Mouse (Mus musculus) heart, embryonic 11.5 days (tissue): Measurements from ENCODE around the gene Dtx2. TPM values are rescaled to one million over a fixed set of nuclear protein-coding genes. Genes with fewer than 3 reads are reported as not detected.

ENCODE experiments used
- ATAC-seq: fragments of 200-750 bp; cut with Nextera tagmentation; replicated peaks from 2 replicates; pipeline ENCODE4 v1.8.0; 2017; ENCODE audit warnings: moderate library complexity; ENCODE audit not compliant: insufficient number of reproducible peaks, low FRiP score, low TSS enrichment
- H3K27ac ChIP-seq: fragments of 300-500 bp; sonication (generic); 2 replicates; pipeline ENCODE4 v1.5.1; 2014; ENCODE audit warnings: mild to moderate bottlenecking, low read depth, low read length
- H3K27me3 ChIP-seq: fragments of 300-500 bp; sonication (generic); 2 replicates; pipeline ENCODE4 v1.6.1; 2014; ENCODE audit warnings: mild to moderate bottlenecking, low read length, mixed read lengths; ENCODE audit not compliant: control insufficient read depth, insufficient read depth
- H3K36me3 ChIP-seq: fragments of 300-500 bp; sonication (generic); 2 replicates; pipeline ENCODE4 v1.6.1; 2014; ENCODE audit warnings: mild to moderate bottlenecking, low read length, moderate library complexity, mixed read lengths; ENCODE audit not compliant: control insufficient read depth, insufficient read depth
- H3K4me1 ChIP-seq: fragments of 300-500 bp; sonication (generic); 2 replicates; pipeline ENCODE4 v1.6.1; 2014; ENCODE audit warnings: low read length; ENCODE audit not compliant: control insufficient read depth, insufficient read depth
- H3K4me2 ChIP-seq: fragments of 300-500 bp; sonication (generic); 2 replicates; pipeline ENCODE4 v1.6.1; 2014; ENCODE audit warnings: mild to moderate bottlenecking, moderate library complexity
- H3K4me3 ChIP-seq: fragments of 300-500 bp; sonication (generic); 2 replicates; pipeline ENCODE4 v1.5.1; 2014; ENCODE audit warnings: low read depth, low read length
- H3K9ac ChIP-seq: fragments of 300-500 bp; sonication (generic); 2 replicates; pipeline ENCODE4 v1.6.1; 2014; ENCODE audit warnings: mild to moderate bottlenecking, low read depth, low read length, moderate library complexity
- H3K9me3 ChIP-seq: fragments of 300-500 bp; sonication (generic); replicated peaks from 2 replicates; pipeline ENCODE4 v1.6.1; 2016; ENCODE audit warnings: low read length; ENCODE audit not compliant: control insufficient read depth
- WGBS: fragments of 180-500 bp; shearing (Covaris S2); extraction: QIAGEN DNeasy Blood & Tissue Kit; methylation state at CpG from one replicate; pipeline ENCODE4 v1.1.7; 2014; ENCODE audit not compliant: insufficient replicate concordance; 5-methylcytosine and 5-hydroxymethylcytosine counted together
- polyA plus RNA-seq: library from polyadenylated mRNA; unstranded; fragments of >200 nt; fragmentation: Nextera tagmentation; extraction: Ambion mirVana; gene quantifications from 2 replicates; pipeline ENCODE4 v1.2.1, GENCODE M21; 2014

The Dtx2 gene
- polyA plus RNA-seq, 1 experiment from 2014 or later = 24.7 TPM

GRCm38 (mm10) chr5:136073051-136073450, 78.5 kb downstream of the Dtx2 start:
- no peaks in the 10 kb centered on the region for H3K4me1 ChIP-seq
- 63% methylated on average over 6 of the region's 6 CpGs for WGBS
- ATAC-seq = no peak
- no peak overlapping the region for H3K27ac ChIP-seq
- no peaks in the 10 kb centered on the region for H3K9me3 ChIP-seq
- H3K4me3 ChIP-seq = no peak overlapping the region
- no peaks in the 10 kb centered on the region for H3K36me3 ChIP-seq
- H3K4me2 ChIP-seq = no peak overlapping the region
- no peak overlapping the region for H3K9ac ChIP-seq
- H3K27me3 ChIP-seq = no peaks in the 10 kb centered on the region; the same call in 1 of the 2 replicates

- H3K27me3 ChIP-seq = no peaks in the 10 kb centered on the region; the same call in 1 of the 2 replicates
- no peak overlapping the region for H3K4me2 ChIP-seq
Observed at GRCm38 (mm10) chr5:136073526-136073925, 78.9 kb downstream of the Dtx2 start.

DNA sequence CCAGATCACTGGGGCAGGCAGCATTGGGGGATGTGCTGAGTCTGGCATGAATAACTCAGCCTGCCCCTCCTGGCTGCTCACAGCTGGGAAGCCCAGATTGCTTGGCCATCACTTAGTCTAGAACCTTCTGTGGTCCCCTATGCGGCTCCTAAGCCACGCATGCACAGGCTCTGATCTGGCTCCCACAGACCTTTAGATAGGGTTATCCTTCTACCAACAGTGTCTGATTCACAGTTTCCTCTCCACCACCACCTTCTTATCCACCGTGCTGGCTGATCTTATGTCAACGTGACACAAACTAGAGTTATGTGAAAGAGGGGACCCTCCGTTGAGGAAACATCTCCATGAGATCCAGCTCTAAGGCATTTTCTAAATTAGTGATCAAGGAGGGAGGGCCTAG, 80.5 kb downstream of the Dtx2 start:
- no peak for ATAC-seq
- Histone ChIP-seq H3K4me1 (no peaks in the 10 kb centered on the region), H3K4me2 (no peak overlapping the region), H3K36me3 (no peaks in the 10 kb centered on the region), H3K4me3 (no peak overlapping the region), H3K9ac (no peak overlapping the region), H3K27ac (no peak overlapping the region), H3K9me3 (no peaks in the 10 kb centered on the region), H3K27me3 (no peaks in the 10 kb centered on the region; the same call in 1 of the 2 replicates)
- WGBS = 64% methylated on average over 5 of the region's 5 CpGs

More at GRCm38 (mm10) chr5:136073526-136073925, 78.9 kb downstream of the Dtx2 start:
- ATAC-seq = no peak
- H3K4me1 ChIP-seq = no peaks in the 10 kb centered on the region
- no peak overlapping the region for H3K4me3 ChIP-seq
- H3K27ac ChIP-seq = no peak overlapping the region
- 58% methylated on average over 11 of the region's 11 CpGs for WGBS
- H3K9ac ChIP-seq = no peak overlapping the region
- no peaks in the 10 kb centered on the region for H3K36me3 ChIP-seq
- no peaks in the 10 kb centered on the region for H3K9me3 ChIP-seq

DNA sequence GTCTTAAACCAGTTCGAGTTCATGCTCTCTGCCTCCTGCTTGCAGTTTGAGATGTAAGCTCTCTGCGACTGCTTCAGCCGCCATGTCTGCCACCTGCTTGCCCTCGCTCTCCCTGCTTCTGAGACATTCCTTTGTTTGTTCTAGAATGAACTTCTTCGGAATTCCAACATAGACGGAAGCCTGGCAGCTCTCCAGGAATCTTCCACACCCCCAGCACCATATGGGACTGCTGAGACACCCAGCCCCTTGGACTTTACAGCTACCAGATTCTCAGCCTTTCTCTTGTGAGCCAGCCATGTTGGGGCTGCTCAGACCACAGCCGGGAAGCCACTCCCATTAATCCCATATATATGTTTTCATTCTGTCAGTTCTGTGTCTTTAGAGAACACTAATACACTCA, 81.7 kb downstream of the Dtx2 start:
- no peaks in the 10 kb centered on the region for H3K4me1 ChIP-seq
- no peak for ATAC-seq
- no peaks in the 10 kb centered on the region for H3K36me3 ChIP-seq
- no peaks in the 10 kb centered on the region for H3K9me3 ChIP-seq
- no peak overlapping the region for H3K4me3 ChIP-seq
- H3K9ac ChIP-seq = no peak overlapping the region
- H3K4me2 ChIP-seq = no peak overlapping the region
- WGBS = 48% methylated on average over 7 of the region's 7 CpGs
- H3K27ac ChIP-seq = no peak overlapping the region
- H3K27me3 ChIP-seq = no peaks in the 10 kb centered on the region; the same call in 1 of the 2 replicates

DNA sequence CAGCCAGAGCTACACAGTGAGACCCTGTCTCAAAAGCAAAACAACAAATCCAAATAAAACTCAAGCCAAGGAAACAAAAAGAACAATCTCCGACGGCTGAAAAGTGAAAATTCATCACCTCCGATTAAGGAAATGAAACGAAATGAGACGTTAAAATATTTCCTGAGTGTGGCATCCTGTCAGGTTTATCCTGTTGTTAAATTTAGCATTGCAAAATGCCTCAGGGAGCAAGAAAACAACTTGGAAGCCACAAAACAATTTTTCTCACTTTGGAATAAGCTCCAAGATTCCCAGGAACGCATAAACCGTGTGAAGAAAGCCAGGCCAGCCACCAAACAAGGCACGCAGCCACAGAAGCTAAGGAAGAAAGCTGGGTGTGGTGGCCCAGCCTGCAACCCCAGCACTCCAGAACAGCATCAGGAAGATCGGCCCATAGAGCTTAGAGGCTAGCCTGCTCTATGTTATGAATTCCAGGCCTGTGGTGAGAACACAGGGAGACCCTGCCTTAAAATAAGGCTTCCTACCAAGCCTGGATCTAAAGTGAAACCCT, 82.5 kb downstream of the Dtx2 start:
- H3K9me3 ChIP-seq = no peaks in the 10 kb centered on the region
- no peaks in the 10 kb centered on the region for H3K4me1 ChIP-seq
- no peak overlapping the region for H3K27ac ChIP-seq
- H3K4me3 ChIP-seq = no peak overlapping the region
- no peaks in the 10 kb centered on the region for H3K36me3 ChIP-seq
- no peaks in the 10 kb centered on the region; the same call in 1 of the 2 replicates for H3K27me3 ChIP-seq
- no peak for ATAC-seq
- no peak overlapping the region for H3K4me2 ChIP-seq
- no peak overlapping the region for H3K9ac ChIP-seq
- 74% methylated on average over 9 of the region's 9 CpGs for WGBS

DNA sequence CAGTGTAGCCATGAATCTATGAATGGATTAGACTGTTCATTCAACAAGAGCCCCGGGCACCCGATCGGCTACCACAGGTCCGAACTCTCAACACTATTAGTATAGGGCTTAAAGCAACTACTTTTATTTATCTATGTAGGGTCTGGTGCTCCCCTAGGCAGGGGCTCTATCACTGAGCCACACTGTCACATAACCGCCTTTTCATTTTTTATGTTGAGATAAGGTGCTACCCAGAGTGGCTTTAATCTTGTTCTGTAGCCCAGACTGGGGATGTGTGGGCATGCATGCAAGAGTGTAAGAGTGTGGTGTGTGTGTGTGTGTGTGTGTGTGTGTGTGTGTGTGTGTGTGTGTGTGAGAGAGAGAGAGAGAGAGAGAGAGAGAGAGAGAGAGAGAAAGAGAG, 83.5 kb downstream of the Dtx2 start:
- Histone ChIP-seq H3K36me3 (no peaks in the 10 kb centered on the region), H3K9ac (no peak overlapping the region), H3K4me3 (no peak overlapping the region), H3K27ac (no peak overlapping the region), H3K9me3 (no peaks in the 10 kb centered on the region), H3K27me3 (no peaks in the 10 kb centered on the region; the same call in 1 of the 2 replicates), H3K4me1 (no peaks in the 10 kb centered on the region; the same call in 1 of the 2 replicates), H3K4me2 (no peak overlapping the region)
- no peak for ATAC-seq
- WGBS = 91% methylated on average over 5 of the region's 5 CpGs

GRCm38 (mm10) chr5:136082345-136082744, 87.7 kb downstream of the Dtx2 start:
- Histone ChIP-seq H3K9ac (no peak overlapping the region), H3K4me3 (no peak overlapping the region), H3K27me3 (peaks cover 32% of the 10 kb centered on the region), H3K4me1 (peaks cover 11% of the 10 kb centered on the region), H3K27ac (no peak overlapping the region), H3K36me3 (no peaks in the 10 kb centered on the region), H3K4me2 (no peak overlapping the region), H3K9me3 (no peaks in the 10 kb centered on the region)
- ATAC-seq = no peak
- WGBS = 74% methylated on average over 4 of the region's 4 CpGs

Other genes starting within 250 kb of the Dtx2 start
- gene Styxl1, start 216.4 kb upstream of the Dtx2 start, polyA plus RNA-seq = 0.28 and 0.42 TPM in 2 replicates
- 955 and 984 TPM in 2 replicates for gene Mdh2, start 216.3 kb upstream of the Dtx2 start, polyA plus RNA-seq
- gene Srrm3, start 187.9 kb upstream of the Dtx2 start, polyA plus RNA-seq = 0.21 TPM in 1 of 2 replicates, not detected in the other
- 815 and 827 TPM in 2 replicates for gene Hspb1, start 106.9 kb upstream of the Dtx2 start, polyA plus RNA-seq
- 103 and 108 TPM in 2 replicates for gene Ywhag, start 60.2 kb upstream of the Dtx2 start, polyA plus RNA-seq
- 0.93 and 2.3 TPM in 2 replicates for gene Ssc4d, start 20.3 kb upstream of the Dtx2 start, polyA plus RNA-seq
- 0.16 TPM in 1 of 2 replicates, not detected in the other for gene Zp3, start 14.7 kb upstream of the Dtx2 start, polyA plus RNA-seq
- 68.7 and 69.3 TPM in 2 replicates for gene Upk3b, start 43.7 kb downstream of the Dtx2 start, polyA plus RNA-seq
- gene Upk3bl, start 59.7 kb downstream of the Dtx2 start, polyA plus RNA-seq = 0.37 TPM in 1 of 2 replicates, not detected in the other
- gene Rasa4, start 89.1 kb downstream of the Dtx2 start, polyA plus RNA-seq = 0.39 and 0.96 TPM in 2 replicates
- gene Polr2j, start 121.8 kb downstream of the Dtx2 start, polyA plus RNA-seq = 164 and 178 TPM in 2 replicates
- gene Lrwd1, start 141.3 kb downstream of the Dtx2 start, polyA plus RNA-seq = 21.7 and 22.6 TPM in 2 replicates
- 15.8 and 16.7 TPM in 2 replicates for gene Alkbh4, start 141.3 kb downstream of the Dtx2 start, polyA plus RNA-seq
- 2.5 and 2.7 TPM in 2 replicates for gene Orai2, start 175.9 kb downstream of the Dtx2 start, polyA plus RNA-seq
- 50.3 and 52.6 TPM in 2 replicates for gene Prkrip1, start 204.2 kb downstream of the Dtx2 start, polyA plus RNA-seq